Mouse (Mus musculus): Measurements from ENCODE around the gene Gm20792.
"Not testable (repeated sequence)": the region's sequence is repeated elsewhere in the genome, so short reads cannot be mapped to it uniquely, and the experiment has no call there.

Gm20792 gene

GRCm38 (mm10) chrY:48311555-48311954, at the start of gene Gm20792:
Gm20792 (plus strand) TSS chrY:48311855.
- not testable (repeated sequence) for DNase-seq (ENCODE audit: low read depth, low spot score)
